Mouse (Mus musculus) hematopoietic multipotent progenitor cell, adult 10-12 weeks (in vitro differentiated cells): ENCODE results near the gene Rgl1. TPM values are rescaled to one million over a fixed set of nuclear protein-coding genes. Genes with fewer than 3 reads are reported as not detected.

Experiments
- polyA plus RNA-seq: library from polyadenylated mRNA; stranded (reverse); fragments of >175 nt; gene quantifications from 2 replicates; pipeline ENCODE4 v1.2.3, GENCODE M21; 2012; ENCODE audit warnings: low replicate concordance

Gene Rgl1
- 6.4 and 13.7 TPM in 2 replicates for polyA plus RNA-seq

DNA sequence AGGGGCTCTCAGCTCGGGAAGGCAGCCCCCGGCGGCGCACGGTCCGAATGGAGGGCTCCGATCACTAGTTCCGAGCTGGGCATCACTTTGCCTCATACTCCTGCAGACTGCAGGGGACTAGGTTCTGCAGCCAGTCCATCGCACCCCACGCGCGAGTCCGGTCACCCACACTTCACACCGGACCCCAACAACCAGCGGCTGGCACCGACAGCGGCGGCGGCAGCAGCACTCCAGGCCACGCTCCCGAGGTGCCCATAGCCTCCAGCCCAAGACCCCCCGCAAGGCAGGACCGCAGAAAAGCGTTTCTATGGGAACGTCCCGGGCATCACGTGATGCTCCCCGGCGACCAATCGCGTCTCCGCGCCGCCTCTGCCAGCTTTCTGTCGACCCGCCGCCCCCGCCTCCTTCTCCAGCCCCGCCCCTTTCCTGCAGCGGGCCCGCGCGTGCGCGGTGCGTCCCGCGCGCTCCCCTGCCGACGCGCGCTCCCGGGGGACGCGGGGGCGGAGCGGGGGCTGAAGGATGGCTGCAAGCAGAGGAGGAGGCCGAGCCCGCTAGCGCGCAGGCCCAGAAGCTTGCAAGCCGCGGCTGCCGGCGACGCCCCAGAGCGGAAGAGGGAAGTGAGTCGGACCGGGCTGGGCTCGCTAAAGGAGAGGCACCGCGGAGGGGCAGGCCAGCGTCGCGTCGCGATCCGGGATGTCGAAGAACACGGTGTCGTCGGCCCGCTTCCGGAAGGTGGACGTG is at the start of gene Rgl1, which contains the start of gene Arpc5:
Rgl1 (minus strand) TSS at position 320 of the 741 bp plus-strand sequence.
Arpc5 (plus strand) TSS at position 511 of the 741 bp plus-strand sequence.

DNA sequence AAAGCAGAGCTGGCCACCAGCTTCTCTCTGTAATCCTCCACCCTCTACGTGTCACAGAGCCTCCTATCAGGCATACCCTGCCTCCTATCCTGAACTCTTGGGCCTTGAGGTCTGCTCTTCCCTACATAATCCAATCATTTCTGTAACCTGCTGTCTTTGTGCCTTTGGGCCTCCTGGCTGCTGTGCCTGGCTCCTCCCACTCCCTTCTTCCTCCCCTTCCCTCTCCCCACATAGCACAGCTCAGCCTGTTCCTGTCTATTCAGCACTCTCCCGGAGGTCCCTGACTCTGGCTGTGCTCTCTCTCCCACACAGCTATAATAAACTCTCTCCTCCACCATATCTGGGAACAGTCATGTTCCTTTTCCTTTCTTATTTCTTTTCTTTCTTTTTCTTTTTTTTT is 33.7 kb upstream of the Rgl1 start, which contains the start of gene Ncf2:
Ncf2 (plus strand) TSS at position 298 of the 400 bp plus-strand sequence.

DNA sequence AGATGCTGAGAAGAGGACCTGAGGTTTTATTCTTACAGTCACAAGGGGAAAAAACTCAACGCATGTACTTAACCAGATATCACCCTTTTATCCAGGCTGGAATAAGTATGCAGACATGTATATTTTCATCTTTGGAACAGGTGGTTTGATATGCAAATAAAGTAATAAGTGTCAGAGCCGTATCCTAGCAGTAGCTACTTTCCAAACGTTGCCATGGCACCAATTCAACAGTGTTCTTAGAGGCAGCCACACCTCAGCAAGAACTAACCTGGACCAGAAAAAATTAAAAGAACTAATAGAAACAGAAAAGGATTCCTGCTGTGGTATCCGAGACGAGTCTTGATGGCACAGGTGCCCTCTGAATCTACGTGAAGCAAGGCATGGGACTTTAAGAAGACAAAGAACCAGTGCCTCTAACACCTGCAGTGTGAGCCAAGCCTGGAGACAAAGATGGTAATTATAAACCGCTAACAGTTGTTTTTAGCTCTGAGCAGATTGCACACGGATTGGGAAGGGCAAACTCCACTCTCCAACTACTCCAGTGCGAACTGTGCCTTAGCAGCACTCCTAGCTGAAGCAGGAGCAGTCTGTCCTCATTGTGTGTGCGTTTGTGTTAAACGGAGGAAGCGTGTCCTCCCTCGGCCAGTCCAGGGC is 15.7 kb downstream of the Rgl1 start, which contains the start of gene Apobec4:
Apobec4 (plus strand) TSS at position 240 of the 654 bp plus-strand sequence.

Other genes with a start within 250 kb of the Rgl1 start
- not detected in 2 replicates for gene Apobec4, start 15.8 kb downstream of the Rgl1 start, polyA plus RNA-seq
- 282 and 762 TPM in 2 replicates for gene Arpc5, start 191 bp upstream of the Rgl1 start, polyA plus RNA-seq
- gene Ncf2, start 33.8 kb upstream of the Rgl1 start, polyA plus RNA-seq: 45.3 and 108 TPM in 2 replicates
- gene Smg7, start 136.3 kb upstream of the Rgl1 start, polyA plus RNA-seq: 9.0 and 26.0 TPM in 2 replicates
- 0.12 and 0.20 TPM in 2 replicates for gene Nmnat2, start 188.6 kb upstream of the Rgl1 start, polyA plus RNA-seq